Mouse (Mus musculus): ENCODE measurements around the gene Ccdc167. TPM values are rescaled to one million over a fixed set of nuclear protein-coding genes. Genes with fewer than 3 reads are reported as not detected.
"Not testable (repeated sequence)": the region's sequence is repeated elsewhere in the genome, so short reads cannot be mapped to it uniquely, and the experiment has no call there.

Gene Ccdc167
- polyA plus RNA-seq, 1 experiment, result 1.5 TPM

GRCm38 (mm10) chr17:29719628-29720575 lies 3.1 kb upstream of the Ccdc167 start:
- Histone ChIP-seq H3K4me1 (ENCODE audit: control insufficient read depth, insufficient read depth, low read length) (peaks cover 4% of the 10 kb centered on the region; the same call in 1 of the 2 replicates), H3K27ac (ENCODE audit: control insufficient read depth, insufficient read depth, low read depth, low read length) (no peak overlapping the region), H3K4me3 (ENCODE audit: control insufficient read depth, low read depth, low read length) (no peak overlapping the region), H3K36me3 (ENCODE audit: control insufficient read depth, insufficient read depth, low read length) (no peaks in the 10 kb centered on the region), H3K27me3 (ENCODE audit: control insufficient read depth, insufficient read depth, low read length) (no peaks in the 10 kb centered on the region)
- TF ChIP-seq POLR2A (IDR thresholded peaks at IDR 0.05; ENCODE audit: control insufficient read depth, low read depth, low read length) (no peak), CTCF (IDR thresholded peaks at IDR 0.05; ENCODE audit: control insufficient read depth, insufficient read depth, insufficient replicate concordance, low read depth, low read length) (no peak)

GRCm38 (mm10) chr17:29718660-29719059 lies 1.8 kb upstream of the Ccdc167 start:
- no peak for TF ChIP-seq CTCF (IDR thresholded peaks at IDR 0.05; ENCODE audit: control insufficient read depth, insufficient read depth, insufficient replicate concordance, low read depth, low read length)
- TF ChIP-seq POLR2A (IDR thresholded peaks at IDR 0.05; ENCODE audit: control insufficient read depth, low read depth, low read length), result no peak
- Histone ChIP-seq H3K27me3 (ENCODE audit: control insufficient read depth, insufficient read depth, low read length) (no peaks in the 10 kb centered on the region), H3K36me3 (ENCODE audit: control insufficient read depth, insufficient read depth, low read length) (no peaks in the 10 kb centered on the region), H3K4me3 (ENCODE audit: control insufficient read depth, low read depth, low read length) (no peak overlapping the region), H3K27ac (ENCODE audit: control insufficient read depth, insufficient read depth, low read depth, low read length) (no peak overlapping the region), H3K4me1 (ENCODE audit: control insufficient read depth, insufficient read depth, low read length) (peaks cover 4% of the 10 kb centered on the region; the same call in 1 of the 2 replicates)

GRCm38 (mm10) chr17:29713734-29714133 lies 3.1 kb downstream of the Ccdc167 start:
- H3K4me3 ChIP-seq (ENCODE audit: control insufficient read depth, low read depth, low read length); H3K27ac ChIP-seq (ENCODE audit: control insufficient read depth, insufficient read depth, low read depth, low read length); H3K4me1 ChIP-seq (ENCODE audit: control insufficient read depth, insufficient read depth, low read length); H3K27me3 ChIP-seq (ENCODE audit: control insufficient read depth, insufficient read depth, low read length); H3K36me3 ChIP-seq (ENCODE audit: control insufficient read depth, insufficient read depth, low read length): not testable (repeated sequence)

- no peaks in the 10 kb centered on the region for H3K27me3 ChIP-seq (ENCODE audit: control insufficient read depth, insufficient read depth, low read length)
- peaks cover 4% of the 10 kb centered on the region for H3K4me1 ChIP-seq (ENCODE audit: control insufficient read depth, insufficient read depth, low read length)
- no peaks in the 10 kb centered on the region for H3K36me3 ChIP-seq (ENCODE audit: control insufficient read depth, insufficient read depth, low read length)
- H3K27ac ChIP-seq (ENCODE audit: control insufficient read depth, insufficient read depth, low read depth, low read length), result no peak overlapping the region
- TF ChIP-seq CTCF (IDR thresholded peaks at IDR 0.05; ENCODE audit: control insufficient read depth, insufficient read depth, insufficient replicate concordance, low read depth, low read length) (no peak), POLR2A (IDR thresholded peaks at IDR 0.05; ENCODE audit: control insufficient read depth, low read depth, low read length) (no peak)
- H3K4me3 ChIP-seq (ENCODE audit: control insufficient read depth, low read depth, low read length), result no peak overlapping the region
These were observed 4.3 kb downstream of the Ccdc167 start for GRCm38 (mm10) chr17:29712565-29712964.

GRCm38 (mm10) chr17:29711745-29712431 lies 5.0 kb downstream of the Ccdc167 start:
- no peak overlapping the region for H3K4me3 ChIP-seq (ENCODE audit: control insufficient read depth, low read depth, low read length)
- no peak for TF ChIP-seq POLR2A (IDR thresholded peaks at IDR 0.05; ENCODE audit: control insufficient read depth, low read depth, low read length)
- no peaks in the 10 kb centered on the region for H3K27me3 ChIP-seq (ENCODE audit: control insufficient read depth, insufficient read depth, low read length)
- peaks cover 4% of the 10 kb centered on the region for H3K4me1 ChIP-seq (ENCODE audit: control insufficient read depth, insufficient read depth, low read length)
- no peaks in the 10 kb centered on the region for H3K36me3 ChIP-seq (ENCODE audit: control insufficient read depth, insufficient read depth, low read length)
- no peak overlapping the region for H3K27ac ChIP-seq (ENCODE audit: control insufficient read depth, insufficient read depth, low read depth, low read length)

GRCm38 (mm10) chr17:29711076-29711744 lies 5.6 kb downstream of the Ccdc167 start:
- no peak for TF ChIP-seq CTCF (IDR thresholded peaks at IDR 0.05; ENCODE audit: control insufficient read depth, insufficient read depth, insufficient replicate concordance, low read depth, low read length)
- TF ChIP-seq POLR2A (IDR thresholded peaks at IDR 0.05; ENCODE audit: control insufficient read depth, low read depth, low read length), result no peak
- H3K4me1 ChIP-seq (ENCODE audit: control insufficient read depth, insufficient read depth, low read length), result no peaks in the 10 kb centered on the region; the same call in 1 of the 2 replicates
- H3K4me3 ChIP-seq (ENCODE audit: control insufficient read depth, low read depth, low read length), result no peak overlapping the region
- no peak overlapping the region for H3K27ac ChIP-seq (ENCODE audit: control insufficient read depth, insufficient read depth, low read depth, low read length)
- no peaks in the 10 kb centered on the region for H3K36me3 ChIP-seq (ENCODE audit: control insufficient read depth, insufficient read depth, low read length)
- no peaks in the 10 kb centered on the region for H3K27me3 ChIP-seq (ENCODE audit: control insufficient read depth, insufficient read depth, low read length)

- no peaks in the 10 kb centered on the region for H3K27me3 ChIP-seq (ENCODE audit: control insufficient read depth, insufficient read depth, low read length)
- no peak overlapping the region for H3K27ac ChIP-seq (ENCODE audit: control insufficient read depth, insufficient read depth, low read depth, low read length)
- no peaks in the 10 kb centered on the region for H3K36me3 ChIP-seq (ENCODE audit: control insufficient read depth, insufficient read depth, low read length)
- H3K4me1 ChIP-seq (ENCODE audit: control insufficient read depth, insufficient read depth, low read length), result no peaks in the 10 kb centered on the region; the same call in 1 of the 2 replicates
- no peak overlapping the region for H3K4me3 ChIP-seq (ENCODE audit: control insufficient read depth, low read depth, low read length)
- no peak for TF ChIP-seq CTCF (IDR thresholded peaks at IDR 0.05; ENCODE audit: control insufficient read depth, insufficient read depth, insufficient replicate concordance, low read depth, low read length)
- TF ChIP-seq POLR2A (IDR thresholded peaks at IDR 0.05; ENCODE audit: control insufficient read depth, low read depth, low read length), result no peak
These were observed 6.2 kb downstream of the Ccdc167 start for GRCm38 (mm10) chr17:29710562-29711044.
